Mouse (Mus musculus): ENCODE measurements around the gene Polr2b. TPM values are rescaled to one million over a fixed set of nuclear protein-coding genes. Genes with fewer than 3 reads are reported as not detected.

Polr2b gene
- polyA plus RNA-seq, 1 experiment from 2014 or later: 59.8 TPM

- ATAC-seq (replicated peaks; ENCODE audit: low FRiP score, low TSS enrichment, low read depth): no peak
- 96% methylated on average over 4 of the region's 4 CpGs for WGBS
- peaks cover 53% of the 10 kb centered on the region for H3K36me3 ChIP-seq (ENCODE audit: control insufficient read depth, insufficient read depth, low read length)
These were observed 4.3 kb downstream of the Polr2b start for GRCm38 (mm10) chr5:77314206-77314605.

DNA sequence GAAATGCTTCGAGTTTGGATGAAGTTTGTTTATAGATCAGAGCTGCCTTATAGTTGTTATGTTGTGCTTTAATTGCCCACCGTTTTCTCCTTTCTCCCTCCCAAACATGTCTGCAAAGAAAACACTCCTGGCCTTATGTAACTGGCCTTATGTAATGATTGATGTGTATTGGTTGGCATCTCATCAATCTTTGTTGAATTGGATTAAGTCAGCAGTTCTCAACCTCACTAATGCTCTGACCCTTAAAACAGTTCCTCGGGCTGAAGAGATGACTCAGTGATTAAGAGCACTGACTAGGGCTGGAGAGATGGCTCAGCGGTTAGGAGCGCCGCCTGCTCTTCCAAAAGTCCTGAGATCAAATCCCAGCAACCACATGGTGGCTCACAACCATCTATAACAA lies 5.0 kb downstream of the Polr2b start:
- Histone ChIP-seq H3K4me3 (ENCODE audit: low read depth, low read length) (no peak overlapping the region), H3K9me3 (ENCODE audit: control insufficient read depth, low read length) (no peaks in the 10 kb centered on the region), H3K36me3 (ENCODE audit: control insufficient read depth, insufficient read depth, low read length) (peaks cover 59% of the 10 kb centered on the region), H3K27ac (ENCODE audit: low read depth) (no peak overlapping the region), H3K9ac (ENCODE audit: low read length) (no peak overlapping the region), H3K4me2 (ENCODE audit: low read length) (no peak overlapping the region), H3K27me3 (replicated peaks; ENCODE audit: control insufficient read depth, insufficient read depth, low read length) (no peaks in the 10 kb centered on the region), H3K4me1 (replicated peaks; ENCODE audit: control insufficient read depth, insufficient read depth, low read length) (peaks cover 9% of the 10 kb centered on the region)
- ATAC-seq (replicated peaks; ENCODE audit: low FRiP score, low TSS enrichment, low read depth): no peak
- no peak for DNase-seq (ENCODE audit: low spot score)
- WGBS: 86% methylated on average over 6 of the region's 6 CpGs

More at GRCm38 (mm10) chr5:77314206-77314605, 4.3 kb downstream of the Polr2b start:
- DNase-seq (ENCODE audit: low spot score): no peak
- no peak overlapping the region for H3K9ac ChIP-seq (ENCODE audit: low read length)
- no peak overlapping the region for H3K27ac ChIP-seq (ENCODE audit: low read depth)
- no peak overlapping the region for H3K4me3 ChIP-seq (ENCODE audit: low read depth, low read length)
- H3K27me3 ChIP-seq (replicated peaks; ENCODE audit: control insufficient read depth, insufficient read depth, low read length): no peaks in the 10 kb centered on the region
- no peak overlapping the region for H3K4me2 ChIP-seq (ENCODE audit: low read length)
- peaks cover 9% of the 10 kb centered on the region for H3K4me1 ChIP-seq (replicated peaks; ENCODE audit: control insufficient read depth, insufficient read depth, low read length)
- no peaks in the 10 kb centered on the region for H3K9me3 ChIP-seq (ENCODE audit: control insufficient read depth, low read length)

GRCm38 (mm10) chr5:77324936-77325335 lies 15.0 kb downstream of the Polr2b start:
- Histone ChIP-seq H3K9ac (ENCODE audit: low read length) (no peak overlapping the region), H3K4me1 (replicated peaks; ENCODE audit: control insufficient read depth, insufficient read depth, low read length) (no peaks in the 10 kb centered on the region), H3K36me3 (ENCODE audit: control insufficient read depth, insufficient read depth, low read length) (peaks cover 95% of the 10 kb centered on the region), H3K27me3 (replicated peaks; ENCODE audit: control insufficient read depth, insufficient read depth, low read length) (no peaks in the 10 kb centered on the region), H3K9me3 (ENCODE audit: control insufficient read depth, low read length) (no peaks in the 10 kb centered on the region), H3K4me3 (ENCODE audit: low read depth, low read length) (no peak overlapping the region), H3K4me2 (ENCODE audit: low read length) (no peak overlapping the region), H3K27ac (ENCODE audit: low read depth) (no peak overlapping the region)
- WGBS: 88% methylated on average over 1 of the region's 1 CpGs
- DNase-seq (ENCODE audit: low spot score) (no peak), ATAC-seq (replicated peaks; ENCODE audit: low FRiP score, low TSS enrichment, low read depth) (no peak)

GRCm38 (mm10) chr5:77330154-77330553 lies 20.2 kb downstream of the Polr2b start:
- peaks cover 91% of the 10 kb centered on the region for H3K36me3 ChIP-seq (ENCODE audit: control insufficient read depth, insufficient read depth, low read length)
- DNase-seq (ENCODE audit: low spot score): no peak
- WGBS: 78% methylated on average over 5 of the region's 5 CpGs
- no peaks in the 10 kb centered on the region for H3K27me3 ChIP-seq (replicated peaks; ENCODE audit: control insufficient read depth, insufficient read depth, low read length)
- H3K4me3 ChIP-seq (ENCODE audit: low read depth, low read length): no peak overlapping the region
- H3K9ac ChIP-seq (ENCODE audit: low read length): no peak overlapping the region
- H3K4me2 ChIP-seq (ENCODE audit: low read length): no peak overlapping the region
- ATAC-seq (replicated peaks; ENCODE audit: low FRiP score, low TSS enrichment, low read depth): no peak
- no peaks in the 10 kb centered on the region for H3K9me3 ChIP-seq (ENCODE audit: control insufficient read depth, low read length)
- H3K4me1 ChIP-seq (replicated peaks; ENCODE audit: control insufficient read depth, insufficient read depth, low read length): no peaks in the 10 kb centered on the region
- H3K27ac ChIP-seq (ENCODE audit: low read depth): no peak overlapping the region

DNA sequence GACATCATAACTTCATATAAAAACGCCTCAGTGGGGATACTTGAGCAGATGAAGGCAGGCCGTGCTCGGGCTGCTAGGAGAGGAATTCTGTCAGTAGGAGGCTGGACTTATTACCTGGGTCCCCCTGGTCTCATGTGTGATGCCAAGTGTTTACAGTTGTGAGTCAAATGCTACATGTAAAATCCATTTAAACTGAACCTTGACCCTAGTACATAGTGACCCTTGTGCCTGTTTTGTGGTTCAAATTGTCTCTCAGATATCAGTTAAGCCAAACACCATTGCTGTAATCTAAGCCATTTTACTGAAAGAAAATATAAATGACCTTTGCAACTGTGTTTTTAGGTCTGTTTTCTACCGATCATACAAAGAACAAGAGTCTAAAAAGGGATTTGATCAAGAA lies 30.1 kb downstream of the Polr2b start:
- Histone ChIP-seq H3K4me3 (ENCODE audit: low read depth, low read length) (no peak overlapping the region), H3K4me2 (ENCODE audit: low read length) (no peak overlapping the region), H3K27me3 (replicated peaks; ENCODE audit: control insufficient read depth, insufficient read depth, low read length) (no peaks in the 10 kb centered on the region), H3K27ac (ENCODE audit: low read depth) (no peak overlapping the region), H3K4me1 (replicated peaks; ENCODE audit: control insufficient read depth, insufficient read depth, low read length) (no peaks in the 10 kb centered on the region), H3K9ac (ENCODE audit: low read length) (no peak overlapping the region), H3K9me3 (ENCODE audit: control insufficient read depth, low read length) (no peaks in the 10 kb centered on the region), H3K36me3 (ENCODE audit: control insufficient read depth, insufficient read depth, low read length) (peaks cover 98% of the 10 kb centered on the region)
- 87% methylated on average over 4 of the region's 4 CpGs for WGBS
- DNase-seq (ENCODE audit: low spot score): no peak
- no peak for ATAC-seq (replicated peaks; ENCODE audit: low FRiP score, low TSS enrichment, low read depth)

- Histone ChIP-seq H3K4me2 (ENCODE audit: low read length) (no peak overlapping the region), H3K27ac (ENCODE audit: low read depth) (no peak overlapping the region), H3K4me1 (replicated peaks; ENCODE audit: control insufficient read depth, insufficient read depth, low read length) (no peaks in the 10 kb centered on the region), H3K4me3 (ENCODE audit: low read depth, low read length) (no peak overlapping the region), H3K9ac (ENCODE audit: low read length) (no peak overlapping the region), H3K36me3 (ENCODE audit: control insufficient read depth, insufficient read depth, low read length) (peaks cover 60% of the 10 kb centered on the region), H3K9me3 (ENCODE audit: control insufficient read depth, low read length) (no peaks in the 10 kb centered on the region), H3K27me3 (replicated peaks; ENCODE audit: control insufficient read depth, insufficient read depth, low read length) (no peaks in the 10 kb centered on the region)
- 95% methylated on average over 8 of the region's 8 CpGs for WGBS
- DNase-seq (ENCODE audit: low spot score): no peak
- no peak for ATAC-seq (replicated peaks; ENCODE audit: low FRiP score, low TSS enrichment, low read depth)
These were observed 39.0 kb downstream of the Polr2b start for GRCm38 (mm10) chr5:77348901-77349300.

DNA sequence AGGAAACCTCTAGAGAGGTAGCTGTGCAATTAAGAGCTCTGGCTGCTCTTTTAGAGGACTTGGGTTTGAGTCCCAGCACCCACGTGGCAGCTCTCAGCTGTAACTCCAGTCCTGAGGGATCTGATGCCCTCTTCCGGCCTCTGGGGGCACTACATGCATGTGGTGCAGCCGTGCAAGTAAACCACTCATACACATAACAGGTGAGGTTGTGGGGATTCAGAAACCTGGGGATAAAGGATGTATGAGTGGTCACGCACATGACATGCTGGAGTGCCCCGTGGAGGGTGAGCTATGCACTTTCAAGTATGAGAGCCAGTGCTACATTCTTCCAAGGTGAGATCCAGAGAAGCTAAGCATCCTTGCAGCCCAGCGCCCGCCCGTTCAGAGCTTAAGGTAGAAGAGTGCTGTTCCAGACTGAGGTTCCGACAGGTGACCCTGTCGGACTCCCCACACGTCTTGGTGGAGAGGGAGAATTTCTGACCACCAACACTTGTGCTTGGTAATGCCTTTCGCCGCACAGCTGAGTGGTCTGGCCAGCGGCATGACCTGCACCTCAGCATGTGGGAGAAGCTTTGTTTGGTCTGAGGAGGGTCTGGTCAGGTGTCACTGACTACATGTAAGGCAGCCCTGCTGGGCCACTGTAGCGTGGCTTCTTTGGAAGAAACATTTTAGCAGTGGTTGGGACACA lies 40.2 kb downstream of the Polr2b start:
- Histone ChIP-seq H3K4me1 (replicated peaks; ENCODE audit: control insufficient read depth, insufficient read depth, low read length) (0 out of 2 replicates have a peak, but pooled peaks cover 2% of the 10 kb centered on the region), H3K4me3 (ENCODE audit: low read depth, low read length) (no peak overlapping the region), H3K9me3 (ENCODE audit: control insufficient read depth, low read length) (no peaks in the 10 kb centered on the region), H3K27ac (ENCODE audit: low read depth) (no peak overlapping the region), H3K4me2 (ENCODE audit: low read length) (no peak overlapping the region), H3K27me3 (replicated peaks; ENCODE audit: control insufficient read depth, insufficient read depth, low read length) (no peaks in the 10 kb centered on the region), H3K9ac (ENCODE audit: low read length) (no peak overlapping the region), H3K36me3 (ENCODE audit: control insufficient read depth, insufficient read depth, low read length) (peaks cover 48% of the 10 kb centered on the region)
- 94% methylated on average over 15 of the region's 15 CpGs for WGBS
- DNase-seq (ENCODE audit: low spot score) (no peak), ATAC-seq (replicated peaks; ENCODE audit: low FRiP score, low TSS enrichment, low read depth) (no peak)

DNA sequence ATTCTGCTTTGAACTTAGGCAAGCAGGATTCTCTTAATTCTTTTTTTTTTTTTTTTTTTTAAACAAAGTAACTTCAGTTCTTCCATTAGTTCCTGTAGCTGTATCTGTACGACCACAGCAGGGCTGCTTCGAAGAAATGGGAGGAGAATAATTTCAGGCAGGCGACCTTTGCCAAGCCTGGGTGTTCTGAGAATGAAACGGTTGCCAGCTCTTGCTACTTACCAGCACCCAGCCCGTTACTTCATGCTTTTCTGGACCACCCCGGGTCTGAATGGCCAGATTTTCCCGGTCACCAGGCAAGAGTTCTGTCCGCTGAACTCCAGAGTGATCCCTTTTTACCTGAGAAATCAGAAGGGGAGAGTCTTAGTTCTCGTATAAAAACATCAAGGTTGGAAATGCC lies 41.7 kb downstream of the Polr2b start:
- no peak overlapping the region for H3K27ac ChIP-seq (ENCODE audit: low read depth)

GRCm38 (mm10) chr5:77354361-77354787 lies 44.4 kb downstream of the Polr2b start:
- peak; percentile 52; the same call in 1 of the 2 replicates for ATAC-seq (replicated peaks; ENCODE audit: low FRiP score, low TSS enrichment, low read depth)
- Histone ChIP-seq H3K4me3 (ENCODE audit: low read depth, low read length) (peak overlapping the region; percentile 14; the same call in 1 of the 2 replicates), H3K4me2 (ENCODE audit: low read length) (peak overlapping the region; percentile 40), H3K4me1 (replicated peaks; ENCODE audit: control insufficient read depth, insufficient read depth, low read length) (peaks cover 20% of the 10 kb centered on the region), H3K9me3 (ENCODE audit: control insufficient read depth, low read length) (no peaks in the 10 kb centered on the region), H3K27ac (ENCODE audit: low read depth) (no peak overlapping the region), H3K9ac (ENCODE audit: low read length) (no peak overlapping the region), H3K36me3 (ENCODE audit: control insufficient read depth, insufficient read depth, low read length) (peaks cover 8% of the 10 kb centered on the region), H3K27me3 (replicated peaks; ENCODE audit: control insufficient read depth, insufficient read depth, low read length) (no peaks in the 10 kb centered on the region)
- 10% methylated on average over 16 of the region's 16 CpGs for WGBS
- peak; percentile 96 for DNase-seq (ENCODE audit: low spot score)

More for the DNA sequence above, 41.7 kb downstream of the Polr2b start:
- Histone ChIP-seq H3K9me3 (ENCODE audit: control insufficient read depth, low read length) (no peaks in the 10 kb centered on the region), H3K36me3 (ENCODE audit: control insufficient read depth, insufficient read depth, low read length) (peaks cover 34% of the 10 kb centered on the region), H3K9ac (ENCODE audit: low read length) (no peak overlapping the region), H3K27me3 (replicated peaks; ENCODE audit: control insufficient read depth, insufficient read depth, low read length) (no peaks in the 10 kb centered on the region), H3K4me2 (ENCODE audit: low read length) (no peak overlapping the region), H3K4me1 (replicated peaks; ENCODE audit: control insufficient read depth, insufficient read depth, low read length) (0 out of 2 replicates have a peak, but pooled peaks cover 6% of the 10 kb centered on the region), H3K4me3 (ENCODE audit: low read depth, low read length) (no peak overlapping the region)
- 81% methylated on average over 9 of the region's 9 CpGs for WGBS
- no peak for ATAC-seq (replicated peaks; ENCODE audit: low FRiP score, low TSS enrichment, low read depth)
- DNase-seq (ENCODE audit: low spot score): no peak

All from intestine, embryonic 14.5 days (tissue).